Mouse (Mus musculus): ENCODE data around the gene Gm17026. TPM values are rescaled to one million over a fixed set of nuclear protein-coding genes. Genes with fewer than 3 reads are reported as not detected.
"Not testable (repeated sequence)": the region's sequence is repeated elsewhere in the genome, so short reads cannot be mapped to it uniquely, and the experiment has no call there.

Gm17026 gene
- not detected in 2 replicates for polyA plus RNA-seq (2014; fragmentation: Nextera tagmentation; extraction: Ambion mirVana)

DNA sequence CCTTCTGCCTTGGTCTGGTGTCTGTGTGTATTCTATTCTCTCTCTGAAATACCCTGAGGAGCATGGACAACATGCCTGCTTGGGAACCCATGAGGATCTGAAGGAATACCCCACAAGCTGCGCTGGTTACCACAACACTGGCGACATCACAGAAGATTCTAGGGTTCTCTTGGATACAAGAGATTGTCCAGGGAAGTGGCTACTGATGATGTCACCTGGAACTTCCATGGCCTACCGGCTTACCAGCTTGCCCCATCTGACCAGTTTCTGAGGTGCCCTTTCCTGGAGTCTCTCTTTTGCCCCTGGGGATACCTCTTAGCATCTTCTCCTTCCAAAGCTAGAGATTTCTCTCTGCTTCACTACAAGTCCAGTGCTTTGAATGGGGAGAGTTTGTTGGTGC is at the start of gene Gm17026:
Gm17026 (minus strand) TSS at position 101 of the 400 bp plus-strand sequence.
- no CpG with 5 or more reads among the region's 3 CpGs for WGBS
- H3K27me3 ChIP-seq (replicated peaks; ENCODE audit: control insufficient read depth, insufficient read depth, low read length); H3K36me3 ChIP-seq (ENCODE audit: control insufficient read depth, insufficient read depth, low read length); H3K4me3 ChIP-seq (ENCODE audit: low read depth, low read length); H3K27ac ChIP-seq (ENCODE audit: low read depth, low read length); H3K4me1 ChIP-seq (replicated peaks; ENCODE audit: control insufficient read depth, insufficient read depth, low read length); H3K9ac ChIP-seq (ENCODE audit: low read depth, low read length); H3K9me3 ChIP-seq (ENCODE audit: control insufficient read depth, low read length); ATAC-seq (replicated peaks; ENCODE audit: low FRiP score); DNase-seq (ENCODE audit: low spot score); H3K4me2 ChIP-seq: not testable (repeated sequence)

DNA sequence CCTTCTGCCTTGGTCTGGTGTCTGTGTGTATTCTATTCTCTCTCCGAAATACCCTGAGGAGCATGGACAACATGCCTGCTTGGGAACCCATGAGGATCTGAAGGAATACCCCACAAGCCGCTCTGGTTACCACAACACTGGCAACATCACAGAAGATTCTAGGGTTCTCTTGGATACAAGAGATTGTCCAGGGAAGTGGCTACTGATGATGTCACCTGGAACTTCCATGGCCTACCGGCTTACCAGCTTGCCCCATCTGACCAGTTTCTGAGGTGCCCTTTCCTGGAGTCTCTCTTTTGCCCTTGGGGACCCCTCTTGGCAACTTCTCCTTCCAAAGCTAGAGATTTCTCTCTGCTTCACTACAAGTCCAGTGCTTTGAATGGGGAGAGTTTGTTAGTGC is 37.4 kb upstream of the Gm17026 start, which contains the start of gene Gm9611:
Gm9611 (minus strand) TSS at position 101 of the 400 bp plus-strand sequence.
- ATAC-seq (replicated peaks; ENCODE audit: low FRiP score); H3K27me3 ChIP-seq (replicated peaks; ENCODE audit: control insufficient read depth, insufficient read depth, low read length); H3K36me3 ChIP-seq (ENCODE audit: control insufficient read depth, insufficient read depth, low read length); H3K4me2 ChIP-seq; H3K4me1 ChIP-seq (replicated peaks; ENCODE audit: control insufficient read depth, insufficient read depth, low read length); H3K4me3 ChIP-seq (ENCODE audit: low read depth, low read length); H3K9me3 ChIP-seq (ENCODE audit: control insufficient read depth, low read length); DNase-seq (ENCODE audit: low spot score); H3K27ac ChIP-seq (ENCODE audit: low read depth, low read length); H3K9ac ChIP-seq (ENCODE audit: low read depth, low read length): not testable (repeated sequence)
- no CpG with 5 or more reads among the region's 3 CpGs for WGBS

DNA sequence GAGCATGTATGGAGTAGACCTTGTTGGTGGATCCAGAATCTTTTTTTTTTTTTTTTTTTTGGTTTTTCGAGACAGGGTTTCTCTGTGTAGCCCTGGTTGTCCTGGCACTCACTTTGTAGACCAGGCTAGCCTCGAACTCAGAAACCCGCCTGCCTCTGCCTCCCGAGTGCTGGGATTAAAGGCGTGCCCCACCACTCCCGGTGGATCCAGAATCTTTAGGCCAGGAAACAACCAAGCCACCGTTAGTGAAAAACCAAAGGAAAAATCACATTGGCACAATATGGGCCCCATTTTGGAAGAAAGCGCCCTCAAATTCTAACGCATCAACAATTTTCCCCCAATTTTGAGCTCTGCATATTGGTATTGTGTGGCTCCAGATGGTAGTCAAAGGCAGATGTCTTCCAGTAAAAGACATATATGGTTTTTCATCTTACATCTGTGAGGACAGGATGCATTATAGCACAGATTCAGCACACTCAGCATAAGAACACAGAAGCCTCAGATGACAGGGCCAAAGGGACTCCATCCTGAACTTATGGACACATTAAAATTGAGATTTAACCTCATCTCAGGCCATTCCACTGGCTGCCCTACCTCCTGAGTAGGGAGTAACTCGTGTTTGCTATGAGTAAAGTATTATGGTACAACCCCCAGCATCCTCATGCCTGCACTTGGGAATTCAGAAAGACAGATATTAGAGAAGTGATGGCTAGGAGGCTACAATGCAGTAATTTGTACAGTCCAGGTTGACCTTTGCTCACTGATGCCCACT is 42.9 kb downstream of the Gm17026 start:
- DNase-seq (ENCODE audit: low spot score); ATAC-seq (replicated peaks; ENCODE audit: low FRiP score): not testable (repeated sequence)
- 65% methylated on average over 8 of the region's 10 CpGs for WGBS

More for the DNA sequence above, 42.9 kb downstream of the Gm17026 start:
- H3K9ac ChIP-seq (ENCODE audit: low read depth, low read length); H3K27me3 ChIP-seq (replicated peaks; ENCODE audit: control insufficient read depth, insufficient read depth, low read length); H3K27ac ChIP-seq (ENCODE audit: low read depth, low read length); H3K4me2 ChIP-seq; H3K36me3 ChIP-seq (ENCODE audit: control insufficient read depth, insufficient read depth, low read length); H3K4me3 ChIP-seq (ENCODE audit: low read depth, low read length); H3K4me1 ChIP-seq (replicated peaks; ENCODE audit: control insufficient read depth, insufficient read depth, low read length); H3K9me3 ChIP-seq (ENCODE audit: control insufficient read depth, low read length): not testable (repeated sequence)

Small RNA genes within 50 kb of the gene (microRNA-seq; reads per million reads assigned to microRNA genes)
- gene Gm25208 (ENCODE audit: borderline number of aligned reads) (not detected), gene Gm25892 (ENCODE audit: borderline number of aligned reads) (not detected)

Other genes starting within 250 kb of the Gm17026 start
- not detected in 2 replicates for gene Gm7951, start 142.7 kb downstream of the Gm17026 start, polyA plus RNA-seq (2014; fragmentation: Nextera tagmentation; extraction: Ambion mirVana)
- gene Gm17027, start 97.4 kb downstream of the Gm17026 start, polyA plus RNA-seq (2014; fragmentation: Nextera tagmentation; extraction: Ambion mirVana), result not detected in 2 replicates
- gene Gm3573, start 69.3 kb downstream of the Gm17026 start, polyA plus RNA-seq (2014; fragmentation: Nextera tagmentation; extraction: Ambion mirVana), result not detected in 2 replicates
- gene Gm9611, start 37.3 kb upstream of the Gm17026 start, polyA plus RNA-seq (2014; fragmentation: Nextera tagmentation; extraction: Ambion mirVana), result not detected in 2 replicates
- gene Gm7995, start 50.2 kb upstream of the Gm17026 start, polyA plus RNA-seq (2014; fragmentation: Nextera tagmentation; extraction: Ambion mirVana), result not detected in 2 replicates
- gene Gm8005, start 179.6 kb upstream of the Gm17026 start, polyA plus RNA-seq (2014; fragmentation: Nextera tagmentation; extraction: Ambion mirVana), result not detected in 2 replicates
- gene Gm8011, start 203.8 kb upstream of the Gm17026 start, polyA plus RNA-seq (2014; fragmentation: Nextera tagmentation; extraction: Ambion mirVana), result not detected in 2 replicates
- not detected in 2 replicates for gene Gm8020, start 242.3 kb upstream of the Gm17026 start, polyA plus RNA-seq (2014; fragmentation: Nextera tagmentation; extraction: Ambion mirVana)

Measured in liver, embryonic 11.5 days (tissue).